Mouse (Mus musculus): ENCODE data around the gene Vmn1r17. TPM values are rescaled to one million over a fixed set of nuclear protein-coding genes. Genes with fewer than 3 reads are reported as not detected.
"Not testable (repeated sequence)": the region's sequence is repeated elsewhere in the genome, so short reads cannot be mapped to it uniquely, and the experiment has no call there.

The Vmn1r17 gene
- total RNA-seq (2015; ENCODE audit: low replicate concordance): not detected in 2 replicates
- total RNA-seq (2017; ENCODE audit: low replicate concordance): not detected in 2 replicates

DNA sequence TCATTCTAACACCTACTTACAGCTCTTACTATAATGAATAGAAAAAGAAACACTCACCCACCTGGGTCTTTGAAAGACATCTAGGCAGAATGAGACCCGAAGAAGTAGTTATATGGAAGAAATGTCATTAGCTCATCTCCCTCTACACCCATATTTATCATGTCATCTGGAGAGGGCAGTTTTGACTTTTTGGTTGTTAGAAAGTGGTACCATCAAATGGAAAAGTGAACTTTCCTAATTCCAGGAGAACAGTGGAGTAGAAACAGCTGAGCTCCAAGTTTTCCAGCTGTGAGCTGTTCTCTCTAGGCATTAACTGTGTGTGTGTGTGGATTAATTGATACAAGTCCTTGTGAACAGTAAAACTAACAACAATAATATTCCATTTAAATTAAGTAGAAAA is at the start of gene Vmn1r17:
TSS of gene Vmn1r17 (minus strand) at position 101 of the 400 bp plus-strand sequence.
- no peak for ATAC-seq (replicated peaks; ENCODE audit: low FRiP score, poor library complexity, severe bottlenecking)

DNA sequence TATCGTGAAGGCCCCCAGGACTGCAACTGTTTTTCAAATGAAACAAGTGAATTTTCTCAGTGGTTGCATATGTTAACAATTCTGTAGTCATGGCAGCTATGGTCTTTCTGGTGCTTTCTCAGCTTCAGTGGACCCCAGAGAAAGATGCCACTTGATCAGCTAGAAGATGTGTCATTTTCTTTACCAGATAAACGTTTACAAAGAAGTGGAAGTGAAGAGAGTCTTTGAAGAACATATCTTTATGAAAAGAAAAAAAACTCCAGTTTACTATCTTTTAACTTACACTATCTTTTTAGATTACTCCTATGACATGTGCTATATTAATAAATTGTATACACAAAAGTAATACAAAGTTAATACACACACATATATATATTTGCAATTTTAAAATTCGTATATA is 40.0 kb upstream of the Vmn1r17 start, which contains the start of gene Vmn1r19:
TSS of gene Vmn1r19 (plus strand) at position 301 of the 400 bp plus-strand sequence.
- not testable (repeated sequence) for ATAC-seq (replicated peaks; ENCODE audit: low FRiP score, poor library complexity, severe bottlenecking)

DNA sequence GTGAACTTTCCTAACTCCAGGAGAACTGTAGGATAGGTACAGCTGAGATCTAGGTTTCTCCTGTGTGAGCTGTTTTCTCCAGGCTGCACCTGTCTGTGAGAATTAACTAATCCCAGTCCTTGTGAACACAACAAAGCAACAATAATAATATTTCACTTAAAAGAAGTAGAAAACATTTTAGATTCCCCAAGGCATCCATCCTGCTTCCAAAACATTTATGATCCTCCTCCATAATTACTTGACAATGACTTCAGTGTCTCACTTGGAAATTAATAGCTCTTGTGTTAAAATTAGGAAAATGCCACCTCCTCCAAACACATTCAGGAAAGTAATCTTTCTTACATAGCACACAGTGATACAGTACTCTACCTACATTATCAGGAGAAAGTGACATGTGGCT is 32.2 kb upstream of the Vmn1r17 start, which contains the start of gene Vmn1r18:
TSS of gene Vmn1r18 (minus strand) at position 101 of the 400 bp plus-strand sequence.
- ATAC-seq (replicated peaks; ENCODE audit: low FRiP score, poor library complexity, severe bottlenecking): no peak

DNA sequence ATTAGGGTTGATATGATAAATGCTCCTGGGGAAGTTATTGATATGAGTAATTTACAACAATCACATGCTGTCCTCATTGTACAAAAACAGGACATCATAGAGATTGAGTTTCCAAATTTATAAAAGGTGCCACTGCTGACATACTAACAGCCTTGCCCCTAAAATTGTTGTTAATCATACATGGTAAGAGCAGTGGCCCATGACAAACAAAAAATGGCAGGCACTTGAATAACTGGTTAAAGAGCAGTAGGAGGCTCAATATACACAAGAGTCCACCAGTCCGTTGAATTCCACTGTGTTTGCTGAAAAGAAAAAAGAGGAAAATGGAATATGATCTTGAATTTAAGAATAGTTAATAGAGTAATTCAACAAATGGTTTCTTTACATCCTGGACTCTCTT is 4.0 kb upstream of the Vmn1r17 start:
- no peak for ATAC-seq (replicated peaks; ENCODE audit: low FRiP score, poor library complexity, severe bottlenecking)

GRCm38 (mm10) chr6:57365866-57366265 is 2.3 kb upstream of the Vmn1r17 start:
- not testable (repeated sequence) for ATAC-seq (replicated peaks; ENCODE audit: low FRiP score, poor library complexity, severe bottlenecking)

- ATAC-seq (replicated peaks; ENCODE audit: low FRiP score, poor library complexity, severe bottlenecking): no peak
These were observed 6.7 kb downstream of the Vmn1r17 start for GRCm38 (mm10) chr6:57356864-57357263.

DNA sequence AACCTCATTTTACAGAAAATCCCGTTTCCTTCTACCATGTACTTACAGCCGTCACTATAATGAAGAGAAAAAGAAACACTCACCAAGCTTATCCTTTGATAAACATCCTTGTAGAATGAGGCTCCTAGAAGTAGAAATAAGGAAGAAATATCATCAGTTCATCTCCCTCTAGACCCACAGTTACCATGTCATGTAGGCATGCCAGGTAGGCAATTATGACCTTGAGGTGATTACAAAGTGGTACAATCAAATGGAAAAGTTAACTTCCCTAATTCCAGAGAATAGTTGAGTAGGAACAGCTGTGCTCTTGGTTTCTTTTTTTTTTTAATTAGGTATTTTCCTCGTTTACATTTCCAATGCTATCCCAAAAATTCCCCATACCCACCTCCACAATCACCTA is 34.1 kb downstream of the Vmn1r17 start, which contains the start of gene Vmn1r16:
TSS of gene Vmn1r16 (minus strand) at position 101 of the 400 bp plus-strand sequence.
- no peak for ATAC-seq (replicated peaks; ENCODE audit: low FRiP score, poor library complexity, severe bottlenecking)

DNA sequence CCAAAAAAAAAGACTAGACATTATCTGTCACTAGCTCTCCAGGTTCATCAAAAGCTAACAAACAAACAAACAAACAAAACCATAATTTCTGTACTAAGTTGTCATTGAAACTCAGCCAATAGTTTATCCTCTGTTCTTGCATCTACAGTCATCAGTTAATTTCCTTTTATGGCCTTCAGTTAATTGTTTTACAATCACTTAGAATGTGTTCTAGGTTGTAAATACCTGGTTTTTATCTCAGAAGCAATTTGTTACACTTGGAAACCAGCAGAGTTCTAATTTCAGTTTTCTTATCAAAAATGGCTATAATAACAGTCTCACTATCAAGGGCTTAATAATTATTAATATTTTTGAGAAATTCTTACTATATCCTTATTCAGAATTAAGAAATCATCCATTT is 37.4 kb downstream of the Vmn1r17 start:
- no peak for ATAC-seq (replicated peaks; ENCODE audit: low FRiP score, poor library complexity, severe bottlenecking)

Other genes starting within 250 kb of the Vmn1r17 start
- gene Vmn1r11, start 230.3 kb downstream of the Vmn1r17 start, total RNA-seq (2015; ENCODE audit: low replicate concordance): not detected in 2 replicates
- gene Vmn1r11, start 230.3 kb downstream of the Vmn1r17 start, total RNA-seq (2017; ENCODE audit: low replicate concordance): not detected in 2 replicates
- not detected in 2 replicates for gene Vmn1r12, start 206.8 kb downstream of the Vmn1r17 start, total RNA-seq (2015; ENCODE audit: low replicate concordance)
- gene Vmn1r12, start 206.8 kb downstream of the Vmn1r17 start, total RNA-seq (2017; ENCODE audit: low replicate concordance): not detected in 2 replicates
- not detected in 2 replicates for gene Vmn1r13, start 160.4 kb downstream of the Vmn1r17 start, total RNA-seq (2015; ENCODE audit: low replicate concordance)
- 0.17 TPM in 1 of 2 replicates, not detected in the other for gene Vmn1r13, start 160.4 kb downstream of the Vmn1r17 start, total RNA-seq (2017; ENCODE audit: low replicate concordance)
- not detected in 2 replicates for gene Vmn1r14, start 132.0 kb downstream of the Vmn1r17 start, total RNA-seq (2015; ENCODE audit: low replicate concordance)
- not detected in 2 replicates for gene Vmn1r14, start 132.0 kb downstream of the Vmn1r17 start, total RNA-seq (2017; ENCODE audit: low replicate concordance)
- gene Vmn1r15, start 105.8 kb downstream of the Vmn1r17 start, total RNA-seq (2015; ENCODE audit: low replicate concordance): not detected in 2 replicates
- gene Vmn1r15, start 105.8 kb downstream of the Vmn1r17 start, total RNA-seq (2017; ENCODE audit: low replicate concordance): not detected in 2 replicates
- 0.19 TPM in 1 of 2 replicates, not detected in the other for gene Vmn1r16, start 34.2 kb downstream of the Vmn1r17 start, total RNA-seq (2015; ENCODE audit: low replicate concordance)
- 0.84 TPM in 1 of 2 replicates, not detected in the other for gene Vmn1r16, start 34.2 kb downstream of the Vmn1r17 start, total RNA-seq (2017; ENCODE audit: low replicate concordance)
- not detected in 2 replicates for gene Vmn1r18, start 32.1 kb upstream of the Vmn1r17 start, total RNA-seq (2015; ENCODE audit: low replicate concordance)
- 0.56 TPM in 1 of 2 replicates, not detected in the other for gene Vmn1r18, start 32.1 kb upstream of the Vmn1r17 start, total RNA-seq (2017; ENCODE audit: low replicate concordance)
- gene Vmn1r19, start 40.1 kb upstream of the Vmn1r17 start, total RNA-seq (2015; ENCODE audit: low replicate concordance): not detected in 2 replicates
- not detected in 2 replicates for gene Vmn1r19, start 40.1 kb upstream of the Vmn1r17 start, total RNA-seq (2017; ENCODE audit: low replicate concordance)
- gene Vmn1r20, start 65.2 kb upstream of the Vmn1r17 start, total RNA-seq (2015; ENCODE audit: low replicate concordance): not detected in 2 replicates
- 0.14 TPM in 1 of 2 replicates, not detected in the other for gene Vmn1r20, start 65.2 kb upstream of the Vmn1r17 start, total RNA-seq (2017; ENCODE audit: low replicate concordance)
- 0.38 and 1.0 TPM in 2 replicates for gene Ppm1k, start 171.7 kb upstream of the Vmn1r17 start, total RNA-seq (2015; ENCODE audit: low replicate concordance)
- 1.4 and 1.7 TPM in 2 replicates for gene Ppm1k, start 171.7 kb upstream of the Vmn1r17 start, total RNA-seq (2017; ENCODE audit: low replicate concordance)
- 76.9 and 83.4 TPM in 2 replicates for gene Herc6, start 217.3 kb upstream of the Vmn1r17 start, total RNA-seq (2015; ENCODE audit: low replicate concordance)
- 95.7 and 121 TPM in 2 replicates for gene Herc6, start 217.3 kb upstream of the Vmn1r17 start, total RNA-seq (2017; ENCODE audit: low replicate concordance)